Mouse (Mus musculus) olfactory bulb, adult 2 months (tissue): ENCODE results near the gene Ubqln3.

Source experiments
- CTCF ChIP-seq: fragments of 200-500 bp; IDR thresholded peaks from 2 replicates; pipeline ENCODE4 v1.5.1; 2012; ENCODE audit warnings: low read depth, mild to moderate bottlenecking, low read length, moderate library complexity; ENCODE audit not compliant: insufficient read depth
- POLR2A ChIP-seq: fragments of 200-500 bp; IDR thresholded peaks from 2 replicates; pipeline ENCODE4 v1.6.1; 2012; ENCODE audit warnings: mild to moderate bottlenecking, low read depth, low read length, moderate library complexity; ENCODE audit not compliant: insufficient read depth

DNA sequence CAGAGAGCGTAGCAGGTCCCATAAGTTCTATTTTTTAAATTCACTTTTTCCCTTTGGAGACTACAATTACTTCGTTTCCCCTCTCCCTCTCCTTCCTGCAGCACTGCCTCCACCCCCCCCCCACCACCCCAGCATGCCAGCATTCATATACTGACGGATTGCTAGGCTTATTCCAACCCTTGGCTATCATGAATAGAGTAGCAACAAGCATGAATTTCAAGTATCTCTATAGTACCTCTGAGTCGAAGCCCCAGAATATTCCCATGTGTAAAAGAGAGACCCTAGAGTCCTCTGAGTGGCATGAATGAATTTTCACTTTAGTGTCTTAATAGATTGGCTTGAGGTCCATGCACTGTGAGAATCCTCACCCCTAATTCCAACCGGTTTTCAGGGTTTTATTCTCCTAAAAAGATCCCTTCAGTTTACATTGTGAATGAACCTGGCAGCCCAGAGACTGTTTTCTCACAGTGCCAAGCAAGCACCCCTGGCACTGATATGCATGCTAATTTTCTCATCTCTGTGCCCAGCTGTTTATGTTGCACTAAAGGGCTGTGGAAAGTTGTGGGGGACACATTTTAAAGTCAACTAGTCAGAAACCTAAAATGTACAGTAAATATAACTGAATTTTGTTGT lies 35.5 kb upstream of the Ubqln3 start:
- TF ChIP-seq CTCF (no peak), POLR2A (no peak)
